Mouse (Mus musculus) layer of hippocampus, adult 11-12 months (tissue): ENCODE measurements around the gene Otos.

ENCODE experiments used
- DNase-seq: peaks from one replicate; pipeline ENCODE4 v3.0.0; 2022; ENCODE audit warnings: low spot score

Otos gene

DNA sequence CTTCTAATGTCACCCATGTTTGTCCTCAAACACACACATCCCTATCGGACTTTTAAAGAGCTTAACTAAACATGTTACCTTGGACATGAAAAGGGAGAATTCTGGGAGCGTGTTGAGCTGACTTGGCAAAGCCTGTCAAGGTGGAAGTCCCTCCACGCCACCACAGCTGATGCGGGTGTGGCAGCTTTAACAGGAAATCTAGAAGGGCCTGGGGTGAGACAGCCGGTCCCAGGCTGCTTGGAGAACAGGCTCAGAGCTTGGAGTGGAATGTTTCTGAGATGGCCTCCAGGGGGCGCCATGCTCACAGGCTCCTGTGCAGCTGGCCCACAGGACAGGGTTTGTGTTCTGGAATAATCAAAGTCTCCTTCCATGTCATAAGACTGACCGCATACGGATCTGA lies at the start of gene Otos:
Otos (minus strand) TSS at position 169 of the 400 bp plus-strand sequence.
- DNase-seq, result peak; percentile 73

DNA sequence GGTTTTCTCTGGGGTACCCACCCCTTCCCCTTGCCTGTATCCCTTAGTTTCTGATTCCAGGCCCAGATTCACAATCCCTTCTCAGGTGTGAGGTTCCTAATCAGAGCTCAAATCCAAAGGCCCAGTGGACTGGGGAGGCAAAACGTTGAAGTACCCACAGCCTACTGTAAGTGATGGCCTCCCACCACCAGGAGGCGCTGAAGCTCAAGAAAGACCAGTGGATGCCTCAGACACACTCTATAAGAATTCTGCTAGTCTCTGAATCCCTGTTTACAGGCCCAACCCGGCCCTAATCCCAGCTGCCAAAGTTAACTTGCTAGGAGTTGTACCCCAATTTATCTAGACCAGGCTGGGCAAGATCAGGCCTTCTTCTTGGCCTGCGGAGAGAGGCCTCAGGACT lies 48.2 kb upstream of the Otos start:
- DNase-seq, result peak; percentile 87

DNA sequence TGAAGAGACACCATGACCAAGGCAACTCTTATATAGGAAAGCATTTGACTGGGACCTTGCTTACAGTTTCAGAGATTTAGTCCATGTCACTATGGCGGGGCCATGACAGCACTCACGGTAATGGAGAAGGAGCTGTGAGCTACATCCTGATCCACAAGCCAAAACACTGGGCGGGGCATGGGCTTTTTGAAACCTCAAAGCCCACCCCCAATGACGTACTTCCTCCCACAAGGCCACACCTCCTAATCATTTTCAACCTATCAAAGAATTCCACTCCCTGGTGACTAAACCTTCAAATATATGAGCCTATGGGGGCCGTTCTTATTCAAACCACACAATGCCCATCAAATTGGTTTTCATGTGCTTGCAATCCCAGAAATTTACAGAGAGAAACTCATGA lies 47.1 kb upstream of the Otos start:
- no peak for DNase-seq

GRCm38 (mm10) chr1:92691166-92691844 lies 42.7 kb upstream of the Otos start:
- DNase-seq, result no peak

DNA sequence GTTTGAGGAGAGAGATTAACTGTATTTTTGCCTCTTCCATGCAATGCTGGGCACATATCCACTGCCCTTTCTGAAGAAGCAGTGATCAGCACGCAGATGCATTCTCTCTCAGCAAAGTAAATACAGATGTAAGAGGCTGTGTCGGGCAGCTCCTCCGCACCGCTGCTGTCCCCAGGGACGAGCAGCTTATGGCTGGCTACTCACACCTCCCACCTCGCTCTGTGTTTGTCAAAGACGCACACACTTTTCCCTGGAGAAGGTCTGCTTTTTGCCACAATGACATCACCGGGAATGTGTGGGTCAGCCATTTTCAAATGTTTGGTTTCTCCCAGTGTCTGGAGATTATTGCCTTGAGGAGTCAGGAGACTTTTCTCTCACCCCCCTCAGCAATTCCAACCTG lies 38.4 kb upstream of the Otos start:
- DNase-seq, result no peak

- peak; percentile 65 for DNase-seq
Measured at GRCm38 (mm10) chr1:92683151-92683550, 34.5 kb upstream of the Otos start.

DNA sequence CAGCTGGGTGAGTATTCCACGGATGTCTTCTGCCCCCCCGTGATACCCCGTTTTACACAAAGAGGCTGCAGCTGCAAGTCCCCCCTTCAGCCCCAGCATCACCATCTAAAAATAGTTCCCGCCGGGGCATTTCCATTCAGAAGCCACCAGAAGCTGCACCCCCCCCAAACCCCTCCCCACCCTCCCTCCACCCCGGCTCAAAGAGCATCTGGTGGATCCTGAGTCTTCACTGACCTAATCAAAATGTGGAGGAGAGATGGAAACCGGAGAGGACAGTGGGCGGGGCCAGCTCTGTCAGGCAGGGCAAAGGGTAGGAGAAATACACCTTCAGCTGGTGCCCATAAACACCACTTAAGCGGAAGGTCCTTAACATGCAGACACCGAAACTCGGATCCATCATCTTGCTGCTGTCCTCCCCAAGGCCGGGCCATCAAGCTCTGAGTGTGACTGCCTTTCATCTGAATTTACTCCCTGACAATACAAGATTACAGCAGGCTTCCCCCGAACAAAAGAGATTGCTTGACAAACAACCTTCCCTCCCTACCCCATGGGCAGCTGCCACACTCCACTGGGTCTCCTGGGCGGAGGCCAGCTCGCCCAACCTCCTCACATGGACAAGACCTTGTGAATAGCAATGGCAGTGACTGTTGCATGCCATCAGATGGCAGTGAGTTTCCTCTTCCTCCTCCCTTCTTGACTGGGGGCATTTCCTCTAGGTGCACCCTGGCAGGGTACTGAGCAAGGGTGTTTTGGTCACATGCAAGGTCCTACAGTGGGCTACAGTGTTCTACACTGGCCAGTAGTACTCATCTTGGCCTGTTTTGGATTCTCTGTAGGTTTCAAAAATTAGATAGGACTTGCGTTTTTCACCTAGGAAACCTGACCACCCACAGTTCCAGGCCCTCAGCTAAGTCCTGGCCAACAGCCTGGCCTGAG lies 32.3 kb upstream of the Otos start:
- no peak for DNase-seq

DNA sequence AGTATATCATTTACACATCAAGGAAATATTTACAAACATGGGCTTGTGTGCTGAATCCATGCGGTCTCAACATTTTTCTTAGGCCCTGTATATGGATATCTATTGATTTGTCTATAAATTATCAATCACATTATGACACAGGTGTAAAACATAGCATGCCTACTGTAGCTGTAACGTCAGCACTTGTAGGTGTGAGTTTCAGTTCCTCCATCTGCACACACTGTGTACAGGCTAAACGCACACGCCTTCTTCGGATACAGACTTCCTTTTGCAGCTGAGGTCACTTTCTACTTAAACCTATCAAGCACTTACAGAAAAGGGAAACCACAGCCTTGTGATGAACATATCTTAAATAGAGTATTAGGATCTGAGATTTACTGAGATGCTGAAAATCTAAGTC lies 30.1 kb upstream of the Otos start:
- no peak for DNase-seq

GRCm38 (mm10) chr1:92676676-92676975 lies 28.0 kb upstream of the Otos start:
- no peak for DNase-seq

DNA sequence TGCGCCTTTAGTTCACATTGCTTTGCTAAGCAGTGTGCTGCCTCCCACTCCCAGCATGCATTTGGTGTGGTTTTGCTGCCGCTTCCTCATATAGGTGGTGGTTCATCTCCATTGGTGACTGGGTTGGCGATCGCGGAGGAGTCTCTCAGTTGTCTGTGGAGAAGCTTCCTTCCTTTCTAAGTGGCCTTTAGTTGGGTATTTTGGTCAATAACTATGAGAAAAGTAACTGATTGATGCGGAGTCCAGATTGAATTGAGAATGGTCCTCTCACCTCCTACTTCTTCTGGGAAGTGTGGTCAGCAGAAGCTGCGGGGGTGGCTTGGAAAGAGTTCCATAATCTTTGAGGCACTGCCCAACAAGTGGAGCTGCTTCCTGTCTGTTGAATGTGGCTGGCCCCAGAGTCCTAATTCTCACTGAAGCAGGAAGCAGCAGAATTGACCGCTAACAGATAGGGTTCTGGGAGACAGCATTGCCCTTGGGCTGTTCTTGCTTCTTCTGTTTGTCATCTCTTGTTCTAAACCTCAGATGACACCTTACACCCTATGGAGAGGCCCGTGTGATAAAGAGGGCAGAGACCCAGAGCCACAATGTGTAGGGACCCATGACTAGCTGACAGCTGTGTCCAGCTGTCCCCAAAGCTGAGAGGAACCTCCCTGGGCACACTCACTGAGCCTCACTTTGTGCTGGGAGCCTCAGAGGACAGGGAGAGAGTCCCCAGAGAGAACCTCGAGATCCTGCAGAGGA lies 27.5 kb upstream of the Otos start:
- DNase-seq, result peak; percentile 23

GRCm38 (mm10) chr1:92673258-92673782 lies 24.7 kb upstream of the Otos start:
- no peak for DNase-seq

GRCm38 (mm10) chr1:92671326-92671725 lies 22.7 kb upstream of the Otos start:
- DNase-seq, result no peak

DNA sequence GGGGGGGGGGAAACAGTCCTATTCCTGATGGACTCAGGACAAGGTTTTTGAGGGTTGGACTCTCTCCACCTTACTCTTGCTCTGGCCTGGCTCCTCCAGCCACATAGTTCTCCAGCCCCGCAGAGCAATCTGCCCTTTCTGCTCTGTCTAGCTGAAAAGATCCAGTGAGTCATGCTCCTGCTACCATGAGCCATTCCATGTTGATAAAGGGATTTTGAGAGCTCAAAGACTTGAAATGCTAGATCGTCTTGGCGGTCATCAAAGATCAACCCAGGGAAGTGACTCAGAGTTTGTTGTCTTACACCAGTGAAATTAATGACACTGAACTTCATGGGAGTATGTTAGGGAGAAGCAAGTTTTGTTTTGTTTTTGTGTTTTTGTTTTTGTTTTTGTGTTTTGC lies 20.8 kb upstream of the Otos start:
- no peak for DNase-seq

GRCm38 (mm10) chr1:92667106-92667505 lies 18.5 kb upstream of the Otos start:
- DNase-seq, result no peak

DNA sequence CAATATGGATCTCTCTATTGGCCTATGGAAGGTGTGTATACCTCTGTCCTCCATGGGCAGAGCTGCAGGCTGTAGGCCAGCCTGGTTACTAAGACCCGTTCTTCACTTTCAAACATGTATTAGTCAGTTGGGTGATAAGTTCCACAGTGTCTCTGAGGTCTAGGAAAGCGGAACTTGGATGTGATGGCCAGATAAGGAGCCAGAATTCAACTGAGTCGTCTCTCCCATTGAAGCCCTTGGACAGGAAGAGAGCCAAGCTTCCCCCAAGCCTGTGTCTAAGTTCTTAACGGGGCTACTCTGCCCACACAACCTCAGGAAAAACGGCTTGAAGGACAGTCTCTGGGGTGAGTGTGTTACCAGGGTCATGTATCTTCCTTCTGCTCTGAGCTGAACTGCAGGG lies 10.8 kb upstream of the Otos start:
- DNase-seq, result no peak

- no peak for DNase-seq
Measured at GRCm38 (mm10) chr1:92657025-92657820, 8.6 kb upstream of the Otos start.

- DNase-seq, result no peak
Measured at GRCm38 (mm10) chr1:92654676-92655075, 6.0 kb upstream of the Otos start.

- DNase-seq, result no peak
Measured at GRCm38 (mm10) chr1:92653179-92653578, 4.5 kb upstream of the Otos start.

GRCm38 (mm10) chr1:92651467-92651866 lies 2.8 kb upstream of the Otos start:
- DNase-seq, result no peak

DNA sequence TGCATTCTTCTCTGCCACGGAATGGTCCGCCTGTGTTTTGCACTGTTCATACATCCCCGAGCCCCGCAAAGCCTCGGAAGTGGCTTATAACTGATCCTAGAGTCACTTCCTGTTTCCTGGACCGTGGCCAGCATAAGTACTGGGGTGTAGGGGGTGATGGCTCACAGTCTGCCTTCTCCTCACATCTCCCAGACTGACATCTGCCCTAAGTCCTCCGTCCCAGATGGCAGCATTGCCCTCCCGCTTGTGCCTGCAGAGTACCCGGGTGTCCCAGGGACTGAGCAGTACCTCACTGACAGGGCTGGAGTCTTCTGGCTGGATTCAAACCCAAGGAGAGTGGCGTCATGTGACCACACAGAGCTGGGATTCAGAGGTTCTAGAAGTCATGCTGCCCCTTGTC lies 444 bp downstream of the Otos start:
- no peak for DNase-seq

GRCm38 (mm10) chr1:92647752-92648151 lies 889 bp downstream of the Otos start:
- DNase-seq, result peak; percentile 75

- no peak for DNase-seq
Measured at GRCm38 (mm10) chr1:92647026-92647425, 1.6 kb downstream of the Otos start.
